Mouse (Mus musculus) urinary bladder, adult 2 months (tissue): ENCODE results near the gene Astl. TPM values are rescaled to one million over a fixed set of nuclear protein-coding genes. Genes with fewer than 3 reads are reported as not detected.

Experiments
- DNase-seq: peaks from one replicate; pipeline ENCODE4 v3.0.0; 2022; ENCODE audit warnings: low spot score
- polyA plus RNA-seq: library from polyadenylated mRNA; depleted of rRNA; stranded (reverse); fragments of >200 nt; gene quantifications from 2 replicates; pipeline ENCODE4 v1.2.3, GENCODE M21; 2012

Gene Astl
- polyA plus RNA-seq, 1 experiment: not detected

DNA sequence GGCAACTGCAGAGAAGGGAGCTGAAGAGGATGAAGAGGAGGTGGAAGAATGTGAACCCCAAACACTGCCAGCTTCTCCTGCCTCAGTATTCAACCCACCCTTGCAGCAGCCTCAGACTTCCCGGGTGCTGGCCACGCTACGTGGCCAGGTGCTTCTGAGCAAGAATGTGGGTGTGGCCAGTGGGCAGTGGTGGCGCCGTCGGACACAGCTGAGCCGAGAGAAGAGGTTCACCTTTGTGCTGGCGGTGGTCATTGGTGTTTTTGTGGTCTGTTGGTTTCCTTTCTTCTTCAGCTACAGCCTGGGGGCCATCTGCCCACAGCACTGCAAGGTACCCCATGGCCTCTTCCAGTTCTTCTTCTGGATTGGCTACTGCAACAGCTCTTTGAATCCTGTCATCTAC is 26.0 kb downstream of the Astl start:
- no peak for DNase-seq

DNA sequence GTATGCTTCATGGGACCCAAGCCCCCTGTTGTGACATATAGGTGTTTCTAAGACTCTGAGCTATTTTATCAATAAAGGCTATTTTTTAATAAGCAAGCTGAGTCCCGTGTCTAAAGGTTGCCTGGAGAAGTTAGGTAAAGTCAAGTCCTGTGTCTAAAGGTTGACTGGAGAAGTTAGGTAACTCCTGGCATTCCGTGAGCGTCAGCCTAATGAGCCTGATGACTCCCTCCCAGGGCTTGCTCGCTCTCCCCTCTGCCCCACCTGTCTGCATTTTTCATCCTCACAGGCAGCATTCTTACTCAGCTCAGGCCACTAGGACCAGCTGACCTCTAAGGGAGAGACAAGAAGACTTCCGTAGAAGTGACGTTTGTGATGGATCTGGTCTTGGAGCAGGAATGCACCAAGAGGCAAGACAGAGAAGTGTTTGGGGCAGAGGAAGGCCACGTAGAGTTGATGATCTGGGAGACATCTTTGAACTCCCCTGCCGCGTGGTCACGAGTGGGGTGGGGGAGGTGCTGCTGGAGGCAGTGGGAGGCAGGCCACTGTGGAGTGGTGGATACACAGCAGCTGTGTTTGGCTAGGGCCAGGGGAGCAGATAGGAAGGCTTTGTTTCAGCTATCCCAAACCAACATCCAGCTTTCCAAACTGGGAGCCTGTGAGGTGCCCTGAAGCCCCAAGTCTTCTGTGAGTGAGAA is 28.8 kb downstream of the Astl start:
- DNase-seq: no peak

DNA sequence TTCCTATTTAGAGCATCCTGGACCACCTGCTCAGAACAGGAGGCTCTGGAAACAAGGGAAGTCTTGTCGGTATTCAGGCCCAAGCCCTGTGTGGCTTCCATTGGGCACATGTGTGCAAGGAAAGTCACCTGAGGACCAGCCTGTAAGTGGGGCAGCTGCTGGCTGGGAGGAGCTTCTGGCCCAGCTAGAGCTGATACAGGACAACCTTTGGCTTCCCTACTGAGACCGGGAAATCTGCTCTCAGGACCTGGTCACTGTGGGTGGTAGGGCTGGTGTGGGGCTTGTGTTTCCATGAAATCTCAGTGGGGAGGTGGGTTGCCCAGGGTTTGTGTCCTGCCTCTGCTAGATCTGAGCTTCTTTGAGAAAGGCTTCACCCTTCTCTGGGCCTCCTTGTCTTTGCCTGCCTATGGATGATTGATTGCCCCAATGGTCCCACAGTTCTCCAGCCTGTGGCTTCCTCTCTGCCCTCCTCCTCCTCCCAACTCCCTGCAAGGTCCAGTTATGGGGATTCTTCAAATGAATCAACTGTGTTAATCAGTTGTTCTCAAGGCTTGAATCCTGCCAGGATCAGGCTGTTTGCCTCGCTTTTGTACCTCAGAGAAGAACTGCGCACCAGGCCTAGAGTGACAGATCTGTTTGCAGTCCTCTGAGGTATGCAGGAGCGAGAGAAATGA is 31.4 kb downstream of the Astl start:
- no peak for DNase-seq

DNA sequence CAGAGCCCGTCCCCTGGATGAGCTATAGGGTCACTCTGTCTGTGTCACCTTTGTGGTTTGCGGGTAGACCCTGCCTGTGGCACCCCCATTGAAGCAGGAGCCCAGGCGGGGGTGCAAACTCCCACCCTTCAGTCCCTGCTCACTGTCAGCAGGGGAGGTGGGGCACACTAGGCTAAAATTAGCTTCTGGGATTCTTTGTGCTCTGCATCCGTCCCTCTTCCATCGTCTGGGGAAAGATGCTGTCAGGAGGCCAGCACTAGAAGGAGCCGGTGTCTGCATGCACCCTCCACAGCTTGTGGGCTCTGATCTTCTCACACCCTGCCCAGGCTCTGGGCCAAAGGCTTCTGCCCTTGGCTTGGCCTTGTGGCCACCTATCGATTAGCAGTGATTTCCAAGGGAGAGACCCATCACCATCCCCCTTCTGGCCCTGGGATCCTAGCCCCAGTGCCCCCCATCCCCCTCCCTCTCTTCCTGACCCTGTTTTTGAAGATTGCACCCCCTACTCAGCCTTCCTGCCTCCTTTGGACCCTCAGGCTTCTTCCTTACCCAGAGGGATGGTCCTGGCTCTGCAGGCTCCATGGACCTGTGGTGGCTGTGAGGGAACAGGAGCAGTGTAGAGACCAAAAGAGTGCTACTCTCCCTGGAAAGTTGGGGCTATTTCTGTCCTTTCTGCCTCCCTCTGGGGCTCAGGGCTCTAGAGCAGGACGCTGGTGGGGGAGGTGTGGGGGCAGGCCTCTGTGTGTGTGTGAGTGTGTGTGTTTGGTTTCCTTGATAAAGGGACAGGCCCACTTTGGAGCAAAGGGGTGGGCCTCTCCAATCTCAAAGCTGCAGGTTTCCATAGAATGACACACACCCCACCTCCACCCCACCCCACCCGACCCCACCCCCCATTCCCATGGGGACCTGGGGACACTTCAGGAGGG is 32.4 kb downstream of the Astl start:
- DNase-seq: no peak

DNA sequence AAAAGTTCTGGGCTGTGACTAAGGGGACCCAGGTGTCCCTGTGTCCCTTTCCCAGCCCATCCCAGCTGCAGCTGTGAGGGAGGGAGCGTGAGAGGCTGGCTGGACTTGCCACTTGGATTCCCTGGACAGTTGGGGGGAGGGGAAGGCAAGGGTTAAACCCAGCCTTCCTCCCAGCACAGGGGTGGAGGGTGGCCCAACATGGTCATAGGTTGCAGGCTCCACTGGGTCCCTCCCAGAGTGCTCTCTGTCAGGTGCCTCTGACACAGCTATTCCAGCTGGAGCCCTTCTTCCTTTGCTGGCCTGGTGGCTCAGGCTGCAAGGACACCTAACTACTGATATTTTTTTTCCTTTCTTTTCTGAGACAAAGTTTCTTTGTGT is 33.0 kb downstream of the Astl start:
- no peak for DNase-seq

DNA sequence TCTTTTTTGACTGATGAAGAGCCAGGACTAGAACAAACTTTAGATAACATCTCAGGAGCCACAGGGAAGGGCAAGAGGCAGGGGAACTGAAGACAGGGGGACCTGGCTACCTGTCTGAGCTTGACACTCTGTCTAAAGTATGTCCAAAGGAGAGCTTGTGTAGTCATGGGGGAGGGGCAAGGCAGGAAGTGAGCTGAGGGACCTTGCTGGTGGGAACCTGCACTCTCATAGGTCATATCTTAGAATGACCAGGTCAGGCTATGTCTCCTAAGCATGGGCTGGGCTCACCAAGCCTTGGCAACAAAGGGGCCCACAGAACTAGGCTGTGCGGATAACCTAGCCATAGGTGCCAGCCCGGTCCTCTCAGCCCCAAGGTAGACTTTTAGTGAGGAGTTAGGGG is 33.6 kb downstream of the Astl start:
- no peak for DNase-seq

DNA sequence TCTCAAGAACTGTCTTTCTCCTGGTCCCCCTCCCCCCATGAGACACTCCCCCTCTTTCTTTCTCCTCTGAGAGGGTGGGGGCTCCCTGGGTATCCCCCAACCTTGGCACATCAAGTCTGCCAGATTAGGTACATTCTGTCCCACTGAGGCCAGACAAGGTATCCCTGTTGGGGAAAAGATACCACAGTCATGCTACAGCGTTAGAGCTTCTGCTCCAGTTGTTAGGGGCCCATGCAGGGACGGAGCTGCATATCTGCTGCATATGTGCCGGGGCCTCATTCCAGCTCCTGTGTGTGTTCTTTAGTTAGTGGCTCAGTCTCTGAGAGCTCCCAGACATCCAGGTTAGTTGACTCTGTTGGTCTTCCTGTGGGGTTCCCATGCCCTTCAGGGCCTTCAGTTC is 35.7 kb downstream of the Astl start:
- no peak for DNase-seq

DNA sequence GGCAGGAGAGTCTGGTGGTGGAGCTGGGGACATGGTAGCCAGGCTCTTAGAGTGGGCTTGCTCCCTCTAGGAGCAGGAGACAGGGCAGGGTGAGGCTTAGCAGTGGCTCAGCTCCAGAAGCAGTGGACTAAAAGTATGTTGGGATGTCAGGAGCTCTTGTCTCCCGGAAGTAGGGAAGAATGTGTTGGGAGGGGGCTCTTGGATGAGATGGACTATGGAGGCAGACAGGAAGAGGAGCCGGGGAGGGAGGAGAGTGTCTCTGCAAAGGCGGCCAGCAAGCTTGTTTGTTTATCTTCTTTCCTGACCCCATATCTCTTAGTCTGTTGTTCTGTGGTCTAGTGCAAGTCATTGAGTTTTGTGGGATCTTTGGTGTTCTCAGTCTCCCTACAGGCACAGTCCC is 36.6 kb downstream of the Astl start:
- no peak for DNase-seq

DNA sequence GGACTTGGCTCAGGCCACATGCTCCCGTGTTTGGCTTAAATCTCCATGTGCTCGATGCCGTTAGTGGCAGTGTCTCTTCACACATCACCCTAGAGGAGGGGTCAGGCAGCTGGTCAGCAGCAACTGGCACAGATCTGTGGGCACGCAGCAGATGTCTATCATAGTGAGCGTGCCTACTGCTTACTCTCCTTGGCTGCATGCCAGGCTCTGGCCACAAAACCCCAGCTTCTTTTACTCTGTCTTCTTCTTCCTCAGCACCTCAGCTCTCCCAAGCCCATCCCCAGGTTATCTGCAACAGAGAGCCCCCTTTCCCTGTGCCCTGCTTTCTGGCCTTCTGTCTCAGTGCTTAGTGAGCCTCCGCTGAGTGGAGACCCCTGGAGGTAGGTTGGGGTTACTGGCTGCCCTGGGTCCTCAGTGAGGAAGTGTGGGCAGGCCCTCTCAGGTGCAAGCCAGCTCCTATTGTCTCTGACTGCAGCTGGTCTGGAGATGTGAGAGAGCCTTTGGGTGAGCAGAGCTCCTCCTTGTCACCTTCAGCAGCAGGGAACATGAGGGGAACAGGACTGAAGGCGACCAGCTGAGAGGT is 37.4 kb downstream of the Astl start:
- no peak for DNase-seq

DNA sequence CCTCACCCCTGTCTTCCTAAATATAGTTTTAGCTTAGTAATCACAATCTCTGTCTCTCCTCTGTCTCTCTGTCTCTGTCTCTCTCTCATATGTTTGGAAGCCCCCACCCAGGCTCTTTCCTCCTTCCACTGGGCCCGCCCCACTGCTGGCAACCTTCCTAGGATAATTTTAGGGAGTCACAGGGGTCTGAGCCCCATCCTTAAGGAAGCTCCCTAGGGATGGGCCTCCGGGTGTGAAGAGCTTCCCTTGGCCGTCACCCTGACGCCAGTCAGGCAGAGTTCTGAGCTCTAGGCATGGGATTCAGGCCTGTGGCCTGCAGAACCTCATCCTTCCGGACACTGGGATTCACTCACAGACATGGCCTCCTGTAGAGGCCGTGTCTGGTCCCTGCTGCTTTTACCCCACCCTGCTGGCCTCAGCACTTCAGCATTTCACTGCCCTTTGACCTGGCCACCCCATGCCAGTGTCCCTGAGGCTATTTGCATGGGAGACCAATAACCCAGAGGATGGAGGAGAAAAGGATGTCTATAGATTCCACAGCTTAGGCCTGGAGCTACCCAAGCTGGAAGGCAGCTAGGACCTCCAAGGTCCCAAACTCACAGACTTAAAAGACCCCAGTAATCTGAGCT is 38.1 kb downstream of the Astl start:
- no peak for DNase-seq

DNA sequence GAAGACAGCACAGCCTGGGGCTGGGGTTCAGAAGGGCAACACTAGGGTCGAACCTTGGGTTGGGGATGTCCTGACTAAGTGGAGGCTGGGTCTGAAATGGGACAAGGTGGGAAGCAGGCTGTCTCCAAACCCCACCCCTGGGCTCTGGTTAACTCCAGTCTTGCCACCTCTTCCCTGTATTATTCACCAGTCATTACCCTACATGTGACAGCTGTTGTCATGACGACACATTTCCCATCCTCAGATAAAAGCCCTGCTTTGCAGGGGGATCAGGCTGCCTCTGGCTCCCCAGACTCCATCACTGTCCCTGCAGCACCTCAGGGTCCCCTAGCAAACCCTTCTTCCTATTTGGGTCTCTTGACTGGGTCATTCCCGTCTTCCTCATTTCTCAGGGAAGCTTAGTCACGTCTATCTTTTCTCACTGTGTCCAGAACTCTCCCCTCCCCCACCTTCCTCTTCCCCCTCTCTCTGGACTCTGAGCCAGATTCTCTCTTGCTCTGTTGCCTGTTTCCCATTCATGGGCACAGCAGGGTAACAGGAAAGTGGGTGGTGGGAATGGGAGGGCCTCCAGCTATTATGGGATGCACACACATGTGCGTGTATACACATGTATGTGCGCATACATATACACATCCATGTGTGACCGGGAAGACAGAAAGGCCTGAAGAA is 39.6 kb downstream of the Astl start:
- DNase-seq: no peak

DNA sequence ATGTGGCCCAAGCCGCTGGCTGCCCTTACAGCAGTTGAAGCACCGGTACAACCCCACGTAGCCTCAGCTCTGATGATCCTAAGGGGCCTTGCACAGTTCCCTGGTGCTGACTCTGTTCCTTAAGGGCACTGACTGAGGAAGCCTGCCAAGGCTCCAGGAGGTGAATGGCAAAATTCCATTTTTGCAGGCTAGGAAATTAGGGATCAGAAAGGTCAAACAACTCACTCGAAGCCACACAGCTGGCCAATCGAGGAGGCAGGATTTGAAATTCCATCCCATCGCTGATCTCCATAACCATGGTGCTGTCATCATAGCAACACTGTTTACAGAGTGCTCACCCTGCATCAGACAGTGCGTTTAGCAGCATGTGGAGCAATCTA is 40.2 kb downstream of the Astl start:
- DNase-seq: no peak

DNA sequence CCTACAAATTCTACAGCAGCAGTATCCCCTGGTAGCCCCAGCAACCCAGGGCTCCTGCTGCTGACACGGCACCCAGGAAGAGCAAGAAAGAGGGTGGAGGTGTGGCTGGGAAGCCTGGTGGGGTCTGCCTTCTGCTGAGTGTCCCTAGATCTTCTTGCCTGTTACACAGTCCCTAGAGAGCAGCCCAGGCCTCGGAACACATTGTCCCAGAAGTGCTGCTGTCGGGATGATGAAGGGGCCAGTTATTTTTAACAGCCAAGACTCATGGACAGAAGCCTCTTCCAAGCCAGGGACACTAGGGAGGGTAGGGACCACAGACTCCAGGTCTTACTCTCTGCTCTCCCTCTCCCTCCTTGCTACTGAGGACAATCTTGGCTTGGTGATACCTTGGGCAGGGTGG is 40.8 kb downstream of the Astl start:
- DNase-seq: no peak

DNA sequence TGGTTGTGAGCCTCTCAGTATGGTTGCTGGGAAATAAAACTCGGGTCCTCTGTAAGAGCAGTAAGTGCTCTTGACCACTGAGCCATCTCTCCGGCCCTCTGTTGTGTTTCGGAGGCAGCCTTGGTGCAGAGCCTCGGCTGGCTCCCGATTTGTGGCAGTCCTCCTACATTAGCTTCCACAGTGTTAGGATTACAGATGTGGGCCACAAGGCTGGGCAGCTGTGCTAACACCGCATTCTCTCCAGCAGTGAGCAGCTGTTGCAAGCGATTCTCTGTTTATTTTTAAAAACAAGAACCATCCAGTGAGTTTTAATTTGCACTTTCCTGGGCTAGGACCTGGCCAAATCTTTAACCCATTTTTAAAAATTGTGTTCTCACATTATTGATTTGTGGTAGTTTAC is 45.4 kb downstream of the Astl start:
- DNase-seq: no peak

DNA sequence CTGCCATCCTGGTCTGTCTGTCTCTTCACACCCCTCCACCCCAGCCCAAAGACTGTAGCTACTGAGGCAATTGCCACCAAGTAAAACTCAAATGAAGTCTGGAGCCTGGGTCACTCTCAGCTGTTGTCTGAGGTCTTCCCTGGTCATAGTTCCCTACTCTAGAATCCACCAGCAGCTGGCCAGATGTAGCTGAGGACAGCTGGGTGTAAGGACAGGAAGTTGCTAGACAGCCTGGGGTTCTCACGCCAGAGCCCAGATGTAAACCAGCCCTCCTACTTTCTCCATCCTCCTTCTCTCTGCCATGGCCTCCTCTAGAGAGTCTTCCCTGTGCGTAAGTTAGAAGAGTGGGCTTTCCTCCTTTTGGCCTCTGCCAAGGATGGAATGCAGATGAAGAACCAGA is 49.1 kb downstream of the Astl start:
- DNase-seq: no peak

DNA sequence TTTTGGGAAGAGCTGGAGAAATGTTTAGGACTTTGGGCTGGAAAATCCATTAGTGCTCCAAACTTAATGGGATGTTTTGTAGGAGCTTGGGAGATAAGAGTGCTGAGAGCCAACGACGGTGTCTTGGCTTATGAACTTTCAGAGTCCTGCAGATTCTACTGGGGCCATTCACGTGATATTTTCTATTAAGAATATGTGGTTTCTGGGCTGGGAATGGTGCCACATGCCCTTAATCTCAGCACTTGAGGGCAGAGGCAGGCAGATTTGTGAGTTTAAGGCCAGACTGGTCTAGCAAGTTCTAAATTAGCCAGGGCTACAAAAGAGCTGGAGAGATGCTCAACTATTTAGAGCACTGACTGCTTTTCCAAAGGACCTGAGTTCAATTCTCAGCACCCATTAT is 51.9 kb downstream of the Astl start:
- DNase-seq: no peak

DNA sequence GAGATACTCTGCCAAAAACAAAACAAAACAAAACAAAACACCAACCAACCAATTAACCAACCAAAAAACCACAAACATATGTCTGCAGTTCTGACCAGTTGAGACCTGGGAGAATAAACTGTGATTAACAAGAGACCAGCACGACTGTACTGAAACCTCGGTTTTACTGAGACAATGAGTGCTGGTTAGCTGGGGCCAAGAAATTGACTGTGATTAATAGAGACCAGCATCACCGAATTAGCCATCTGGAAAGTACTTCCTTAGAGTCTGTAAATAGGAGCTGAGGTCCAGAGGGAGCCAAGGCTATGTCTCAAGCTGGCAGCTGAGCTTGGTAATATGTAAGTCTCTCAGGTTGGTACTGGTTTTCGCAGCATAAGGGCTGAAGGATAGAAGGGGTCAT is 52.4 kb downstream of the Astl start:
- no peak for DNase-seq

DNA sequence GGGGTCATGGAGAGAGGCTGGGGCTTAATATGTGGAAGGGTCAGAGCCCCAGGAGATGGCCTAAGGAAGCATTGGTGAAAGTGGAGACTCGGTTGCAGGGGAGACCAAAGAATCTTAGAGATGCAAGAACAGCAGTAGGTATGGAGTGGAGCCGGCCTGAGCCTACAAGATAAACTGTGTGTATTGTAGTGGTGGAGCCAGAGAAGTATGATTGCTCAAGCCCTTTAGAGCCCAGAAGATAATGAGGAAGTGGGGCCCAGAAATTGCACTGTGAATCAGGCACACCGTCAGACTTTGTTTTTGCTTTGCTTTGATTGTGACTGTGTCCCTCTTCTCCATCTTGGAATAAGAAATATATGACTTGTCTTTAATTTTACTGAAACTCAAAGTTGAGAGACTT is 52.9 kb downstream of the Astl start:
- DNase-seq: no peak

DNA sequence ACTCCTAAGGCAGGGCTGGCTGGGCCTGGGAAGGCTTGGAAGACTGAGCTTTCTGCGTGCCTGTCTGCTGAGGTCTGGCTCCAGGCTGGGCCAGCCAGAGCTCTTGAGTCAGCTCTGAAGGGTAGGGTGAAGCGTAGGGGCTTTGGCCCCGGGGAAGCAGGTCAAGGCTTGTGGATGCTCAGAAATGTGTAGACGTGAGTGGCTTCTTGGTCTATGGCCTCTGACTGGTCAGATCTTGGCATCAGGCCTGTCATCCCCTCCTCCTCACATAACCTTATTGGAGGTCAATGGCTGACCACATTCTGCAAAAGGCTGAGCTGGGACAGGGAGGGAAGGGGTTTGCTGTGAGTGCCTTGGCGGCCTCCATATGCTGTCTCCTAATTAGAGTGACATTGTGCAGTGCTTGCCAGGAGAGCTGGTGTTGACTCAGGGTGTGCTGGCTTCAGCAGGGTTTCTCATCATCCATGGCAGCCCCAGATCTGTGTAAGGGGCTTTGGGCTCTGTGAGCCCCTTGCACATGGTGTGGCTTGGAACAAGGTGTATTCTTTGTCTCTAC is 56.2 kb downstream of the Astl start:
- DNase-seq: no peak

DNA sequence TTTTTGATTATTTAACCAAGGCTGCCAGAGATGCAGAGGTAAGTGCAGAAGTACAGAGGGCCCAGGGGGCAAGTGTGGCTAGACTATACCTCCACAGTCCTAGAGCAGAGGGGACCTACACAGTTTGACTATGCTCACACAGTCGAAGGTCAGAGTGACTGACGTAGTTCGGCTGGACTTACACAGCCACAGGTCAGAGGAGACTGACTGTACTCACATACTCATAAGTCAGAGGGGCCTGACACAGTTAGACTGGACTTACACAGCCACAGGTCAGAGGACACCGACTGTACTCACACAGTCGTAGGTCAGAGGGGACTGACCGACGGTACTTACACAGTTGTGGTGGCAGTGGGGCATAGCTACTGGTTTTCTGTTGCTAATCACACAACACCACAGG is 60.3 kb downstream of the Astl start:
- DNase-seq: no peak
